ENCODE assay signal across 10 mouse cellular contexts in the genomic region with DNA sequence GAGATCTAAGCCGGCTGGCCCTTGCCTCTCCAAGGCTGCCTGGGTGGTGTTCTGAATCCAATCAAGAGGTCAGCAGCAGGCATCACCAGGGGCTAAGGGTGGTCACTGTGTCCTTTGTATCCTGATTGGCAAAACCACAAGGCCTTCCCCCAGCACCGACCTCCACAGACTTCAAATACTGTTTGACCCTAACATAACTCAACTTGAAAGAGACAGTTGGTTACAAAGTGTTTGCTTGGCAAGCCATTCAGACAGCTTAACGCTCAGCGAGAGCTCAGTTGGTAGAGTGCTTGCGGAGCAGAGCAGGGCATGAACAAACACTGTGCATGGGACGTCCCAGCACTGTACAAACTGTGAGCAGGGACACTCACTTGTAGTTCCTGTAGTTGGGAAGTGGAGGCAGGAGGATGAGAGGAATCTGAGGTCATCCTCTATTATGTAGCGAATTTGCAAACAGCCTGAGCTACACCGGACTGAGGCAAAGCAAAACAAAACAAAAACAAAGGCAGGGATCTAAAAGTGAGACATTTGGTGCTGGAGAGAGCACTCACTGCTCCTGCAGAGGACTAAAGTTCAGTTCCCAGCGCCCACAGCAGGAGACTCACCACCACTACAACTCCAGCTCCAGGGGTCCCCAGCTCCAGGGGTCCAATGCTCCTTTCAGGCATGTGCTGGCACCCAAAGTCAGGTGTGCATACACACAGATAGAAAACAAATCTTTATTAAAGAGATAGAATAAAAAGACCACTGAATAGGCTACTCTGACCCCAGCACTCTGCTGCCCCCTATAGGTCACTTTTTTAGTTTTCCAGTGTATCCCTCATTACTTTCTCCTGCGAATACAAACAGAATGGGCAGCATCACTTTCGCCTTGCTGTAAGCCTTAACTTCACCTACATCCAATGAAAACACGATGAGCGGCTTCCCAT.
A peak's percentile ranks its signal among the peaks of the same experiment; 100 is the strongest.
DNase-seq lines count a peak whose midpoint lies in the region; ATAC-seq lines count a peak whose summit lies in the region.
"Had no signal": no experiment of that assay in that cellular context is flagged by ENCODE, and none has a peak within 500 bp of the region (broad histone marks: within the 10 kb centered on the region; RNA-seq: fewer than 3 reads in every experiment).

No protein-coding gene starts in this region.

- H3K27me3 ChIP-seq in heart, embryonic 12.5 days (replicated peaks), result no peaks in the 10 kb centered on the region
- no peaks in the 10 kb centered on the region for H3K27me3 ChIP-seq in heart, embryonic 10.5 days (ENCODE audit: insufficient read depth, poor library complexity, severe bottlenecking)
- H3K27me3 ChIP-seq: heart, embryonic 15.5 days had no signal

- no peaks in the 10 kb centered on the region for H3K36me3 ChIP-seq in heart, embryonic 12.5 days
- H3K36me3 ChIP-seq in heart, embryonic 10.5 days, result no peaks in the 10 kb centered on the region
- H3K36me3 ChIP-seq: heart, embryonic 15.5 days had no signal

- no peak overlapping the region for H3K9ac ChIP-seq in heart, embryonic 12.5 days
- H3K9ac ChIP-seq: heart, embryonic 15.5 days had no signal

- 65% methylated on average over 13 of the region's 13 CpGs for WGBS in heart, embryonic 12.5 days
- 63% methylated on average over 13 of the region's 13 CpGs for WGBS in heart, embryonic 10.5 days

- no peak overlapping the region for H3K4me3 ChIP-seq in heart, embryonic 12.5 days
- no peak overlapping the region for H3K4me3 ChIP-seq in heart, embryonic 10.5 days
- H3K4me3 ChIP-seq: heart, embryonic 15.5 days had no signal

- H3K4me2 ChIP-seq in heart, embryonic 12.5 days, result no peak overlapping the region
- H3K4me2 ChIP-seq: heart, embryonic 15.5 days had no signal

- no peak overlapping the region for H3K27ac ChIP-seq in heart, embryonic 12.5 days (ENCODE audit: poor library complexity, severe bottlenecking)
- H3K27ac ChIP-seq in heart, embryonic 10.5 days, result peak overlapping the region; percentile 57
- H3K27ac ChIP-seq: heart, embryonic 15.5 days; macrophage had no signal

- H3K9me3 ChIP-seq in heart, embryonic 12.5 days (replicated peaks), result no peaks in the 10 kb centered on the region
- H3K9me3 ChIP-seq in heart, embryonic 10.5 days, result no peaks in the 10 kb centered on the region
- H3K9me3 ChIP-seq: heart, embryonic 15.5 days had no signal

- peaks cover 5% of the 10 kb centered on the region for H3K4me1 ChIP-seq in heart, embryonic 12.5 days (replicated peaks)
- H3K4me1 ChIP-seq in heart, embryonic 10.5 days, result peaks cover 32% of the 10 kb centered on the region

- DNase-seq in heart, adult 18-20 months, result peak; percentile 47 to 85
- peak; percentile 40 for DNase-seq in urinary bladder, postnatal 25 days (ENCODE audit: low spot score)
- no peak for DNase-seq in urinary bladder, postnatal 10 days (ENCODE audit: low spot score)
- no peak for DNase-seq in heart, embryonic 10.5 days (ENCODE audit: low spot score)
- DNase-seq in naive thymus-derived CD4-positive, alpha-beta T cell, adult 2 months (ENCODE audit: low read depth), result peak; percentile 33
- no peak for DNase-seq in Muller cell, postnatal 12 days (ENCODE audit: inconsistent ontology term)

- no peak for ATAC-seq in heart, embryonic 12.5 days (ENCODE audit: insufficient number of reproducible peaks, low FRiP score)
- ATAC-seq in granulocyte monocyte progenitor cell, adult 5-6 weeks (replicated peaks; ENCODE audit: poor library complexity, severe bottlenecking), result no peak

Comparison
In these comparisons a context has a peak if more than half of its experiments do, and no peak if none do; other contexts are left out.
1. DNase-seq: peak in heart, adult 18-20 months (2 of 2), urinary bladder, postnatal 25 days (single experiment) and naive thymus-derived CD4-positive, alpha-beta T cell, adult 2 months (single experiment); none in urinary bladder, postnatal 10 days (single experiment), heart, embryonic 10.5 days (single experiment) and Muller cell, postnatal 12 days (single experiment).